Mouse (Mus musculus) right cerebral cortex, postnatal 4 days (tissue): Measurements from ENCODE around the gene Dbn1.
A peak's percentile ranks its signal among the peaks of the same experiment; 100 is the strongest.

ENCODE experiments used
- DNase-seq: peaks from one replicate; pipeline ENCODE4 v3.0.0-alpha.2; 2022

The Dbn1 gene

GRCm38 (mm10) chr13:55487578-55488498 is at the start of gene Dbn1:
Dbn1 (minus strand) TSS chr13:55488111.
- DNase-seq, result peak; percentile 79

DNA sequence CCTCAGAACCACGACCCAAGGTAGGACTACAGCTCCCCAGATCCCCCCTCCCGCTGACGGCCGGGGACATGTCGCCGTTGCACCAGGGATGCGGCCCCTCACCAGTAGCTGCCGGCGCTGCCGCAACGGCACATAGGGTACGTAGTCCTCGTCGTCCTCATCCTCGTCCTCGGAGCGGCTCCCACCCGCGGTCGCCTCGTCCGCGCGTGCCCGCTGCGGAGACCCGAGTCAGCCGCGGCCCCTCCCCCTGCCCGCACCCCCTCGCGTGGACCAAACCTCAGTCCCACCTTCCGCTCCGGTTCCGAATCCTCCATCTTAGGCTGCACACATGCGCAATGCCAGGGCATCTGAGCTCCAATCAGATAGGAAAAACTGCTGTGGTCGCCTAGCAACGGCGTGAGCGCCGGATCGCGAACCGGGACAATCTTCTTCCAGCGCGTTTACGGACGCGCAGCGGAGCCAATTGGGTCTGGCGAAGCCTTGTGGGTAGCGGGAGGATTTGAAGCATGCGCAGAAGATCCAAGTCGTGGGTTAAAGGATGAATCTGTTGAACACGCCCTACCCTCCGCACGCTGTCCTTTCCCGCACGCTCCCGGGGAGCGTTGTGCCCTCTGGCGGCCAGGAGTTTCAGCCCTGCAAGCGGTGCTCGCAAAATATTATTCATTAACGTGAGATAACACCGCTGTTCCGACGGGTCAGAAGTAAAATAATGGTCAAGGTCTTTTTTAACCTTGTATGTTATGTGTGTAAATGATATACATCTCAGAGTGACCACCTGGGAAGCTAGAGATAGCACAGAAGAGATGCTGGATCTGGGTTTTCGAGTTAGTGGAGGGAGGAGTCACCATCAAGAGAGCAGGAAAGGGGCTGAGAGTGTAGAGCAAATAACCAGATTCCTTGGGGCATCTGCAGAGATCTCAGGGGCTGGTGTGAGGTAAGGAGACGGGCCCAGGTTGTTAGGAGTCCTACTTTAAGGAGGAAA is 48.6 kb upstream of the Dbn1 start, which contains the start of gene Ddx41:
Ddx41 (minus strand) TSS at position 465 of the 982 bp plus-strand sequence.
- peak; percentile 97 for DNase-seq

- no peak for DNase-seq
Observed at GRCm38 (mm10) chr13:55535796-55536193, 47.9 kb upstream of the Dbn1 start.

- no peak for DNase-seq
Observed at GRCm38 (mm10) chr13:55535191-55535590, 47.3 kb upstream of the Dbn1 start.

GRCm38 (mm10) chr13:55529198-55529915 is 41.4 kb upstream of the Dbn1 start, which contains the start of gene Dok3:
Dok3 (minus strand) TSS chr13:55529296.
- DNase-seq, result no peak

- no peak for DNase-seq
Observed at GRCm38 (mm10) chr13:55527834-55528772, 40.2 kb upstream of the Dbn1 start.

- DNase-seq, result no peak
Observed at GRCm38 (mm10) chr13:55527212-55527611, 39.3 kb upstream of the Dbn1 start.

GRCm38 (mm10) chr13:55525733-55526553 is 38.0 kb upstream of the Dbn1 start:
- no peak for DNase-seq

- DNase-seq, result no peak
Observed at GRCm38 (mm10) chr13:55523951-55524600, 36.2 kb upstream of the Dbn1 start.

DNA sequence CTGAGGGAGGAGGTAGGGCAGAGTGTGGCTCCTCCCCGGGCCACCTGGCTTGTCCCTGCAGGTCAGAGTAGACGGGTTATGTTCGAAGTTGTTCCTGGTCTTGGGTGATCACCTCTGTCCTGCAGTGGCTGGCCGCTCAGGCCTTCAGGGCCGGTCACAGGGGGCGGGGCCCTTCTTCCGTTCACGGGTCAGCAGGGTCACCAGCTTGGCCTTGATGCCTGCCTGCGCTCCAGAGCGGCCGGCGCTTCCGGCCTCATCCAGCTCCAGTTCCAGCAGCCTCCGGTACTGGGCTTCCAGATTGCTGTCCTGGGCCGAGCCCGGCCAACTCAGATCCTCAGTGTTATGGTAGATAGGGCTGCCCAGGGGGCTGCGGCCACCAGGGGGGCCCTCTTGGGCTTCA is 35.4 kb upstream of the Dbn1 start:
- DNase-seq, result no peak

GRCm38 (mm10) chr13:55522730-55523129 is 34.8 kb upstream of the Dbn1 start:
- DNase-seq, result no peak

- no peak for DNase-seq
Observed at GRCm38 (mm10) chr13:55519606-55520005, 31.7 kb upstream of the Dbn1 start.

- peak; percentile 98 for DNase-seq
Observed at GRCm38 (mm10) chr13:55516955-55517354, 29.0 kb upstream of the Dbn1 start.

DNA sequence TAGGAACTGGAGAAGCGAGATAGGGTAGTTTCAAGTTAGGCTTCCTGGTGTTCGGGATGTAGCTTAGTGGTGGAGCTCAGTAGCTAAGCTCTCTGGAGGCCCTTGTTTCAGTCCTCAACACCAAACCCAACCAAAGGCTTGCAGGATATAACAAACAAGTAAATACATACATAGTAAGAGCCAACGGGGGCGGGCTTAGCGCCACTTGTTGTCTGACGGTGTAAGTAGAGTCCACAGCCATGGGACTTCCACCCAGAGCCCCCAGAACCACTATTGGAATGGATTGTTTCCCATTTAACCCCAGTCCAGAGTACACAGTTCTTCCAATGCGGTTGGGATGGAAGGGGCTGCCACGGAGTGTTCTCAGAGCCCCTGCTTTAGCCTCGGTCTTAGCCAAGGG is 25.9 kb upstream of the Dbn1 start:
- DNase-seq, result no peak

DNA sequence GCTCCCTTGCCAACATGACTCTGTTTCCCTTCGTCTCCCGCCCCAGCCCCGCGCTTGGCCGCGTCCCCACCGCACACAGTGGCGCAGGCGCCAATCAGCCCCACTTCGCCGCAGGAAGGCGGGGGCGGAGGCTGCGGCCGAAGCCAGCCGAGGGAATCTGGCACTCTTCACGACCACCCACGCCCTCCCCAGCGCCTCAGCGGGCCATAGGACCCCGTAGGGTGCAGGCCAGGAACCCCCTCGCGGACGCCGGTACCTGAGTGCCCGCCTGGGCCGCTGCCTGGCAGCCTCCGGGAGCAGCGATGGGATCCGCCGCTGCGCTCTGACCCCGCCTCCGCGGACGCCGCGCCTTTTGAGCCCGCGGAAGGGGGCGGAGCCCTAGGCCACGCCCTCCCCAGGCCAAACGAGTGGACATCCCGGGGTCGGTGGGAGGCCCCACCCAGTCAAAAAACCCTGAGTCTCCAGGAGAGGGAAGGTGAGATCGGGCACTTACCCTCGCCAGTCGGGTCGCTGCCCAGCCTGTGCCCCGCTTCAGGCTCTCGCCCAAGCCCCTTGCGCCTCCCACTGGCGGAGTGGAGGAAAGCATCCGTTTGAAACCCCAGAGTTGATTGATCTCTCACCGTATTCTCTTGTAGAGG is 25.3 kb upstream of the Dbn1 start, which contains the start of gene Pdlim7:
Pdlim7 (minus strand) TSS at position 566 of the 638 bp plus-strand sequence.
- peak; percentile 86 for DNase-seq

DNA sequence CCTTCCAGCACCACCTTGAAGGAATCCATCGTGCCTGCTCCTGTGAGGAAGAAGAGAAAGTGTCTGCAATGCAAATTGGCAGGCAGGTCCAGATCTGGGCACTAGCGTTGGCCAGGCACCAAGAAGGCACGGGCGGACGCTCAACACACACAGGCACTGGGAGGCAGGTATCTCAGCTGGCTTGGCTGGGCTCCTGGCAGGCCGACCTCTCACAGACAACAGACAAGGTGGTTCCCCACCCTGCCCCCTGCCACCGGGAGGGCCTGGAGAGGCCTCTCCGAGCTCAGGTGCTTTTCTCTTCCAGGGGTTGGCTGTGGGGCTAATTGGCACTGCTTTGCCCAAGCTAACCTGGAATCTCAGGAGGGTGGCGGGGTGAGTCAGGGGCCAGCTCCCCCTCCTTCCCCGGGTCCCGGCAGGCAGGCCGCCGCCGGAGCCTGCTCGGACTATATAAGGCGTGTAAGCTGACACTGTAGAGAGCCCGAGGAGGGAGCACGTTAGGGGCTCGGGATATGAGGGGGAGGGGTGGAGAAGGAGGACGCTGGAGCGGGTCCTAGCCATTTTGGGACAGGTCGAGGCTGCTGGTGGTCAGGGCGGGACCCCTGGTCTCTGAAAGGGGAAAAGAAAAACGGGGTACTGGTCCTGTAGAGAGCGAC is 24.6 kb upstream of the Dbn1 start:
- DNase-seq, result peak; percentile 43

DNA sequence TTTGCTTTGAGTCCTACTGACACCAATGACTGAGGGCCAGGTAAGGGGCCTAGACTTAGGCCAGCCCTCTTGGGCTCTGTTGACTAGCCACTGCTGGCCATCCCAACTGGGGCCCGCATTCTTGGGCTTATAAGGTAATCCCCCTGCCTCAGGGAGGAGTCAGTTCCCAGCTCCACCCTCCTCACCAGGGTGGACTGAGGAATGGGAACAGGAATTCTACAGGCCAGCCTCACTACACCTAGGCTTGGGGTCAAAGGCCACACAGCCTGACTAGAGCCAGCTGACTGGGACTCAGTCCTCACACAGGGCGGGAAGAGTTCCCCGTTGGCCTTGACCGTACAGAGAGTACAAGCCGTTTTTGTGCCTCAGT is 23.6 kb upstream of the Dbn1 start:
- no peak for DNase-seq

GRCm38 (mm10) chr13:55510668-55511491 is 23.0 kb upstream of the Dbn1 start:
- peak; percentile 41 for DNase-seq
